Mouse (Mus musculus): ENCODE results near the gene Dot1l. TPM values are rescaled to one million over a fixed set of nuclear protein-coding genes. Genes with fewer than 3 reads are reported as not detected.

Dot1l gene
- 31.9 and 41.2 TPM in 2 replicates for total RNA-seq (2012; rRNA removed)

GRCm38 (mm10) chr10:80754594-80755290 lies at the start of gene Dot1l:
Gene Dot1l (plus strand): TSS chr10:80755206.
- no peaks in the 10 kb centered on the region for H3K9me3 ChIP-seq (ENCODE audit: control insufficient read depth, insufficient read depth, low read depth, low read length)

GRCm38 (mm10) chr10:80705479-80705878 lies 49.5 kb upstream of the Dot1l start:
- H3K9me3 ChIP-seq (ENCODE audit: control insufficient read depth, insufficient read depth, low read depth, low read length): no peaks in the 10 kb centered on the region
- H3K27ac ChIP-seq (ENCODE audit: insufficient read depth, low read depth, low read length, poor library complexity, severe bottlenecking): no peak overlapping the region
- in situ Hi-C loops (cut with MboI; ENCODE audit: low sequenced_read_pairs in 2 of 2, unreplicated experiment in 2 of 2): no loop called here
- TF ChIP-seq CHD2 (IDR thresholded peaks at IDR 0.05; ENCODE audit: low read depth, low read length) (no peak), ZC3H11A (IDR thresholded peaks at IDR 0.05; ENCODE audit: borderline replicate concordance, low read depth, low read length) (no peak), MAFK (IDR thresholded peaks at IDR 0.05; ENCODE audit: insufficient read depth, low read depth, low read length) (no peak), ZNF384 (IDR thresholded peaks at IDR 0.05; ENCODE audit: low read depth, low read length) (no peak), HCFC1 (IDR thresholded peaks at IDR 0.05; ENCODE audit: borderline replicate concordance, insufficient read depth, low read length) (no peak)
- H3K36me3 ChIP-seq (ENCODE audit: control insufficient read depth, insufficient read depth, low read length, poor library complexity, severe bottlenecking): peaks cover 42% of the 10 kb centered on the region
- DNase-seq (ENCODE audit: low read depth, low spot score): no peak
- H3K9ac ChIP-seq (ENCODE audit: insufficient read depth, low read depth, low read length, poor library complexity, severe bottlenecking): no peak overlapping the region
- H3K4me1 ChIP-seq (ENCODE audit: control insufficient read depth in 2 of 2, insufficient read depth in 2 of 2, low read length in 2 of 2, poor library complexity in 1 of 2): peaks cover 2 to 3% of the 10 kb centered on the region in 2 experiments; a peak in 1 of 4 replicates
- no peak overlapping the region for H3K4me3 ChIP-seq (ENCODE audit: insufficient read depth in 1 of 2, low read depth in 1 of 2, low read length in 2 of 2, poor library complexity in 1 of 2, severe bottlenecking in 1 of 2)

More at GRCm38 (mm10) chr10:80754594-80755290, at the start of gene Dot1l:
- DNase-seq (ENCODE audit: low read depth, low spot score): peak; percentile 94
- H3K4me3 ChIP-seq (ENCODE audit: insufficient read depth in 1 of 2, low read depth in 1 of 2, low read length in 2 of 2, poor library complexity in 1 of 2, severe bottlenecking in 1 of 2): peak within 1 kb of the TSS; percentile 93 to 100
- in situ Hi-C loops (cut with MboI; ENCODE audit: low sequenced_read_pairs in 2 of 2, unreplicated experiment in 2 of 2): no loop called here
- peak within 1 kb of the TSS; percentile 90 for H3K27ac ChIP-seq (ENCODE audit: insufficient read depth, low read depth, low read length, poor library complexity, severe bottlenecking)
- 0 out of 2 replicates have a peak, but pooled peaks have one; percentile 27 for TF ChIP-seq ZNF384 (IDR thresholded peaks at IDR 0.05; ENCODE audit: low read depth, low read length)
- peak; percentile 73; the same call in 1 of the 2 replicates for TF ChIP-seq HCFC1 (IDR thresholded peaks at IDR 0.05; ENCODE audit: borderline replicate concordance, insufficient read depth, low read length)
- TF ChIP-seq ZC3H11A (IDR thresholded peaks at IDR 0.05; ENCODE audit: borderline replicate concordance, low read depth, low read length): no peak
- peak within 1 kb of the TSS; percentile 99 for H3K9ac ChIP-seq (ENCODE audit: insufficient read depth, low read depth, low read length, poor library complexity, severe bottlenecking)
- no peaks in the 10 kb centered on the region for H3K36me3 ChIP-seq (ENCODE audit: control insufficient read depth, insufficient read depth, low read length, poor library complexity, severe bottlenecking)
- peaks cover 0 to 16% of the 10 kb centered on the region in 2 experiments; a peak in 2 of 4 replicates for H3K4me1 ChIP-seq (ENCODE audit: control insufficient read depth in 2 of 2, insufficient read depth in 2 of 2, low read length in 2 of 2, poor library complexity in 1 of 2)

- H3K4me1 ChIP-seq (ENCODE audit: control insufficient read depth in 2 of 2, insufficient read depth in 2 of 2, low read length in 2 of 2, poor library complexity in 1 of 2): no peaks in the 10 kb centered on the region
- H3K27ac ChIP-seq (ENCODE audit: insufficient read depth, low read depth, low read length, poor library complexity, severe bottlenecking): no peak overlapping the region
- H3K36me3 ChIP-seq (ENCODE audit: control insufficient read depth, insufficient read depth, low read length, poor library complexity, severe bottlenecking): peaks cover 88% of the 10 kb centered on the region
- DNase-seq (ENCODE audit: low read depth, low spot score): no peak
- TF ChIP-seq MAFK (IDR thresholded peaks at IDR 0.05; ENCODE audit: insufficient read depth, low read depth, low read length): no peak
- no peak for TF ChIP-seq CHD2 (IDR thresholded peaks at IDR 0.05; ENCODE audit: low read depth, low read length)
- no peak for TF ChIP-seq ZNF384 (IDR thresholded peaks at IDR 0.05; ENCODE audit: low read depth, low read length)
- no peak for TF ChIP-seq HCFC1 (IDR thresholded peaks at IDR 0.05; ENCODE audit: borderline replicate concordance, insufficient read depth, low read length)
- TF ChIP-seq ZC3H11A (IDR thresholded peaks at IDR 0.05; ENCODE audit: borderline replicate concordance, low read depth, low read length): no peak
- H3K9ac ChIP-seq (ENCODE audit: insufficient read depth, low read depth, low read length, poor library complexity, severe bottlenecking): no peak overlapping the region
- no peaks in the 10 kb centered on the region for H3K9me3 ChIP-seq (ENCODE audit: control insufficient read depth, insufficient read depth, low read depth, low read length)
- in situ Hi-C loops (cut with MboI; ENCODE audit: low sequenced_read_pairs in 2 of 2, unreplicated experiment in 2 of 2): no loop called here
- no peak overlapping the region for H3K4me3 ChIP-seq (ENCODE audit: insufficient read depth in 1 of 2, low read depth in 1 of 2, low read length in 2 of 2, poor library complexity in 1 of 2, severe bottlenecking in 1 of 2)
These were observed 44.2 kb upstream of the Dot1l start for GRCm38 (mm10) chr10:80710834-80711233.

GRCm38 (mm10) chr10:80717281-80717680 lies 37.7 kb upstream of the Dot1l start:
- no peak overlapping the region for H3K27ac ChIP-seq (ENCODE audit: insufficient read depth, low read depth, low read length, poor library complexity, severe bottlenecking)
- in situ Hi-C loops (cut with MboI; ENCODE audit: low sequenced_read_pairs in 2 of 2, unreplicated experiment in 2 of 2): no loop called here
- H3K4me3 ChIP-seq (ENCODE audit: insufficient read depth in 1 of 2, low read depth in 1 of 2, low read length in 2 of 2, poor library complexity in 1 of 2, severe bottlenecking in 1 of 2): no peak overlapping the region
- no peak for DNase-seq (ENCODE audit: low read depth, low spot score)
- H3K9me3 ChIP-seq (ENCODE audit: control insufficient read depth, insufficient read depth, low read depth, low read length): no peaks in the 10 kb centered on the region
- H3K36me3 ChIP-seq (ENCODE audit: control insufficient read depth, insufficient read depth, low read length, poor library complexity, severe bottlenecking): peaks cover 92% of the 10 kb centered on the region
- H3K9ac ChIP-seq (ENCODE audit: insufficient read depth, low read depth, low read length, poor library complexity, severe bottlenecking): no peak overlapping the region
- TF ChIP-seq CHD2 (IDR thresholded peaks at IDR 0.05; ENCODE audit: low read depth, low read length): no peak
- TF ChIP-seq ZC3H11A (IDR thresholded peaks at IDR 0.05; ENCODE audit: borderline replicate concordance, low read depth, low read length): no peak
- no peaks in the 10 kb centered on the region for H3K4me1 ChIP-seq (ENCODE audit: control insufficient read depth in 2 of 2, insufficient read depth in 2 of 2, low read length in 2 of 2, poor library complexity in 1 of 2)
